Mouse (Mus musculus) ES-E14 (cell line): ENCODE data around the gene Synj2. TPM values are rescaled to one million over a fixed set of nuclear protein-coding genes. Genes with fewer than 3 reads are reported as not detected.
A peak's percentile ranks its signal among the peaks of the same experiment; 100 is the strongest.

Experiments used
- DNase-seq: peaks from one replicate; pipeline ENCODE4 v3.0.0-alpha.2; 2013; ENCODE audit warnings: low read depth, low spot score
- H3K27ac ChIP-seq: 2 replicates; pipeline ENCODE4 v1.5.1; 2012; ENCODE audit warnings: low read depth, mild to moderate bottlenecking, low read length, moderate library complexity, mixed read lengths; ENCODE audit not compliant: poor library complexity, insufficient read depth, severe bottlenecking
- H3K36me3 ChIP-seq: 2 replicates; pipeline ENCODE4 v1.6.1; 2012; ENCODE audit warnings: mild to moderate bottlenecking, low read length, moderate library complexity, mixed read lengths; ENCODE audit not compliant: control insufficient read depth, poor library complexity, insufficient read depth, severe bottlenecking
- H3K4me1 ChIP-seq, 2 experiments: fragments of 150-350 bp in 1 of 2; sonication (generic) in 1 of 2; 2 replicates each; pipeline ENCODE4 v1.6.1; 2012; ENCODE audit warnings: low read length in 2 of 2, mild to moderate bottlenecking in 1 of 2, mixed read lengths in 1 of 2; ENCODE audit not compliant: control insufficient read depth in 2 of 2, insufficient read depth in 2 of 2, poor library complexity in 1 of 2
- H3K4me3 ChIP-seq, 2 experiments: fragments of 150-350 bp in 1 of 2; sonication (generic) in 1 of 2; 2 replicates each; pipeline ENCODE4 v1.5.1; 2012; ENCODE audit warnings: low read length in 2 of 2, low read depth in 1 of 2, mild to moderate bottlenecking in 1 of 2, mixed read lengths in 1 of 2; ENCODE audit not compliant: insufficient read depth in 1 of 2, poor library complexity in 1 of 2, severe bottlenecking in 1 of 2
- H3K9ac ChIP-seq: 2 replicates; pipeline ENCODE4 v1.6.1; 2012; ENCODE audit warnings: low read depth, mild to moderate bottlenecking, low read length, mixed read lengths; ENCODE audit not compliant: poor library complexity, insufficient read depth, severe bottlenecking
- H3K9me3 ChIP-seq: fragments of 150-350 bp; sonication (generic); 2 replicates; pipeline ENCODE4 v1.6.1; 2012; ENCODE audit warnings: low read depth, mild to moderate bottlenecking, low read length; ENCODE audit not compliant: control insufficient read depth, insufficient read depth
- CHD2 ChIP-seq: IDR thresholded peaks from 2 replicates; pipeline ENCODE4 v1.6.1; 2014; ENCODE audit warnings: mild to moderate bottlenecking, low read depth, low read length, inconsistent platforms
- HCFC1 ChIP-seq: IDR thresholded peaks from 2 replicates; pipeline ENCODE4 v1.6.1; 2012; ENCODE audit warnings: low read length, inconsistent platforms, borderline replicate concordance; ENCODE audit not compliant: insufficient read depth
- MAFK ChIP-seq: IDR thresholded peaks from 2 replicates; pipeline ENCODE4 v1.6.1; 2014; ENCODE audit warnings: mild to moderate bottlenecking, low read depth, low read length, inconsistent platforms; ENCODE audit not compliant: insufficient read depth
- ZC3H11A ChIP-seq: IDR thresholded peaks from 2 replicates; pipeline ENCODE4 v1.6.1; 2012; ENCODE audit warnings: low read depth, mild to moderate bottlenecking, inconsistent platforms, low read length, borderline replicate concordance
- ZNF384 ChIP-seq: IDR thresholded peaks from 2 replicates; pipeline ENCODE4 v1.6.1; 2012; ENCODE audit warnings: low read depth, low read length, inconsistent platforms
- in situ Hi-C, 2 experiments: fragments of 600-800 bp; cut with MboI; formaldehyde crosslinking; loops; one replicate each; pipeline ENCODE4 v1.15.1; 2025; ENCODE audit warnings: low sequenced_read_pairs in 2 of 2, inconsistent platforms in 1 of 2; ENCODE audit not compliant: unreplicated experiment in 2 of 2
- total RNA-seq: library from RNA; depleted of rRNA; stranded (reverse); fragments of 300-350 nt; gene quantifications from 2 replicates; pipeline ENCODE4 v1.2.3, GENCODE M21; 2012

The Synj2 gene
- total RNA-seq, 1 experiment = 6.1 TPM

DNA sequence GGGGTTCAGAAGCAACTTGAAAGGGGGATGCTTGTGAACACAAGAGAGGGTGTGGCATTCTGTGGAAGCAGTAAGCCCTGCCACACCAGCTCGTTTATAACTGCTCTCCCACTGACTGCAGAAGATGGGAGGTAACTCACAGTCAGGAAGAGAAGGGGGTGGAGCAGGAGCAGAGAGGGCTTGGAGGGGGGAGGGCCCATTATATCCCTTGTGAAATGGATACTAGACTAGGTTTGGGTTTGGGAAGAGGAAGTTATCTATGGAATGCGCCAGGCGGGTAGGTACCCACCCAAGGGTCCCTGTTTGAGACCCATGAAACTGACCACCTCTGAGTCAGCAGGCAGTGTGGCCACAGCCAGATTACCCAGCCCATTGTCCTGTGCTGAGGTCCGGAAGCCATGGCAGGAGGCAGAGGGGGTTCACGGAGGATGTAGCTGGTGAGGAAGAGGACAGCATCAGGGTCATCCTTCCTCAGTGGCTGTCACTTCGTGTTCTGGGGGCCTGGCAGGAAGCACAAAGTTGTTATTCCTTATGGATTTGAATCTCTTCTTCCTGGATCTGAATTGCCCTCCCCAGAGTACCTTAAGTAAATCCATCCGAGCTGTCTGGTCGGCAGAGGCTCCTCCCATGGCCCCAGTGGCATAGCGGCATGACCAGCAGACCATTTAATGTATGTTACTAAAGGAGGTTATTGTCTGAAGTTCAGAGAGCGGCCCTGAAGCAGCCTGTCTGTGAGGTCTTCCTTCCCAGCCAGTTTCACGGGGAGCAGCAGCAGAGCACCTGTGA lies 46.4 kb downstream of the Synj2 start:
- H3K4me1 ChIP-seq = peaks cover 6 to 28% of the 10 kb centered on the region in 2 experiments; a peak in 2 of 4 replicates
- no peak for DNase-seq
- no peak overlapping the region for H3K27ac ChIP-seq
- no peak for TF ChIP-seq MAFK
- no peak for TF ChIP-seq HCFC1
- TF ChIP-seq CHD2 = no peak
- TF ChIP-seq ZC3H11A = no peak
- no peak for TF ChIP-seq ZNF384
- peak overlapping the region; percentile 30; the same call in 1 of the 2 replicates for H3K9ac ChIP-seq
- H3K36me3 ChIP-seq = no peaks in the 10 kb centered on the region; the same call in 1 of the 2 replicates
- no peaks in the 10 kb centered on the region for H3K9me3 ChIP-seq
- no peak overlapping the region for H3K4me3 ChIP-seq
- in situ Hi-C loops = no loop called here

DNA sequence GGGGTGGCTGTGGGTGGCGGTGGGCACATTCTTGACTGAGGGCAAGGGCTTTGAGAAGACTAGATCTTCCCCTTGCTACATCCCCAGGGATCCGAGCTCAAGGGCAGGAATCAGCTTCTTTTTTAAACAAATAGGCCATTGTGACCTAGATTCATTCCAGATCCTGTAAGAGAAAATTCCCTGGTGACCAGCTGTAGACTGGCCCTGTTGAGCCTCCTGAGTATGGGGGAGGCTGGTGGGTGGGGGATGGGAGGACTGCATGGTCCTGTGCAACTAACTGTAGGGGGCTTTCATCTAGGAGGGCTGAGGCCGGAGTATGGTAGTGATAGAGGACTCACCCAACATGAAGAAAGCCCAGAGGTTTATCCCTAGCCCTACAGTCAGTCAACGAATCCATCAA lies 47.0 kb downstream of the Synj2 start:
- Histone ChIP-seq H3K4me1 (peaks cover 6 to 26% of the 10 kb centered on the region in 2 experiments; a peak in 2 of 4 replicates), H3K4me3 (no peak overlapping the region), H3K9ac (no peak overlapping the region), H3K36me3 (no peaks in the 10 kb centered on the region; the same call in 1 of the 2 replicates), H3K9me3 (no peaks in the 10 kb centered on the region), H3K27ac (no peak overlapping the region)
- no peak for DNase-seq
- TF ChIP-seq ZNF384 = no peak
- TF ChIP-seq ZC3H11A = no peak
- no peak for TF ChIP-seq HCFC1
- no peak for TF ChIP-seq CHD2
- TF ChIP-seq MAFK = no peak
- in situ Hi-C loops = no loop called here

DNA sequence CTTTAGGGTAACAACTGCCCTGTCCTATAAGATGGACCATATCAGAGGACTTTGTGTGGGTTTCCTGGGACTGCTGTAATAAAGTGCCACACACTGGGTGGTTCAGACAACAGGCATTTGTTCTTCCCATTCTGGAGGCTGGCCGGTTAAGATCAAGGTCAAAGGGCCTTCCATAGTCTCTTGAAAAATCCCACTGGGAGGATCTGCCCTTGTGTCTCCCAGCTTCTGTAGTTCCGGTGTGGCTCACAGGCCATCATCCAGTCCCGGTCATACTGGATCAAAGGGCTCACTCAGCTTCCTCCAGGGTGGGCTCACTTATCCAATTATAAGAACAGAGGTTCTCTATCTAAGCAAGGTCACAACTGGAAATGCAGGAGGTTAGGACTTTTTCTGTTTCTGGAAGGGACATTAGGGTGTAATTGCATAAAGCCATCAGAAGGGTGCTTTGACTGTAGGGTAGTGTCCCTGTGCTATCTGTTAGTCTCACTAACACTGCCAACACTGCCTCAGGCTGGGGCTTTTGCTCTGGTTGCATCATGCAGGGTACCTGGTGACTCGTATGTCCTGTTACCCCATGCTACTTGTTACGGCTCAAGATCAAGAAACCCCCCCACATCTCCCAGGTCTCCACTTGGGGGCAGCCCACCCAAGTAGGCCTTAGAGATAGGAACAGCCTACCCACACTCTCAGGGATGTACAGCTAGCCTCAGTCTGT lies 51.9 kb downstream of the Synj2 start:
- Histone ChIP-seq H3K36me3 (no peaks in the 10 kb centered on the region; the same call in 1 of the 2 replicates), H3K4me3 (no peak overlapping the region), H3K9me3 (no peaks in the 10 kb centered on the region), H3K27ac (no peak overlapping the region), H3K4me1 (0 out of 4 replicates have a peak, but pooled peaks cover 1 to 2% of the 10 kb centered on the region in 2 experiments), H3K9ac (no peak overlapping the region)
- in situ Hi-C loops = no loop called here
- no peak for DNase-seq
- TF ChIP-seq ZNF384 (no peak), MAFK (no peak), ZC3H11A (no peak), HCFC1 (no peak), CHD2 (no peak)

DNA sequence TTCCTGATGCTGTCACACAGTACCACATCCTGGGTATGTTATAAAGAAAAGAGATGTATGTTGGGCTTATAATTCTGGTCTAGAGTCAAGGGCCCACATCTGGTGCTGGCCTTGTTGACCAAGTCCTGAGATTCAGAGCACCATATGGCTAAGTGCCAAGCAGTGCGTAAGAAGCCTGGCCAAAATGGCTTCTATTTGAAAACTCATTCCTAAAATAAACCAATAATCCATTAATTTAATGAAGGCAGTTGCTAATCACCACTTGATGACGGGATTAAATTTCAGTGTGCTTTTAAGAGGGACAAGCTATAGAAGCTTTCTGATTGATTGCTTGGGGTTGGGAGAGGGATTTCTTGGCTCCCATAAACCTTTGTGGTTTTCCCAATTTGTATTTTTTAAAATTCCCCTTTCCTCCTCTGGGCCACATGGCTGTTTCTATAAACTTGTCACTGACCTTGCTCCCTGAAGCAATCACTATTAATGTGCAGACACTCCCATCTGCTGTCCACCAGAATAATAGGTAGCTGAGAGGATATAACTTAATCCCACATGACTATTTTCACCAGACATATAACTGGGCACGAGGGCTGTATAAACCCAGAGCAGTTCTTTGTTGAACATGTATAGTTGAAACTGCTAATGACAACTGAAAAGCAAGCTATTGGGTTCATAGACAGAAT lies 52.6 kb downstream of the Synj2 start:
- H3K27ac ChIP-seq = no peak overlapping the region
- in situ Hi-C loops = no loop called here
- TF ChIP-seq ZNF384 (no peak), MAFK (no peak), HCFC1 (no peak), ZC3H11A (no peak), CHD2 (no peak)
- DNase-seq = no peak
- H3K4me3 ChIP-seq = no peak overlapping the region
- no peaks in the 10 kb centered on the region for H3K9me3 ChIP-seq
- H3K4me1 ChIP-seq = no peaks in the 10 kb centered on the region
- no peaks in the 10 kb centered on the region; the same call in 1 of the 2 replicates for H3K36me3 ChIP-seq
- H3K9ac ChIP-seq = no peak overlapping the region
